Mouse (Mus musculus): ENCODE results near the gene Vmn1r231. TPM values are rescaled to one million over a fixed set of nuclear protein-coding genes. Genes with fewer than 3 reads are reported as not detected.

Gene Vmn1r231
- total RNA-seq (2021): not detected
- long read RNA-seq, experiment 1: 0 reads
- long read RNA-seq, experiment 2: 0 reads

GRCm38 (mm10) chr17:20904991-20905390, at the start of gene Vmn1r231:
Gene Vmn1r231, minus strand, starts transcription at chr17:20905091.
- DNase-seq (ENCODE audit: low spot score in 2 of 2): no peak

- no peak for DNase-seq (ENCODE audit: low spot score in 2 of 2)
These were observed 41.7 kb upstream of the Vmn1r231 start for GRCm38 (mm10) chr17:20946636-20947035.

- no peak for DNase-seq (ENCODE audit: low spot score in 2 of 2)
These were observed 41.2 kb upstream of the Vmn1r231 start for GRCm38 (mm10) chr17:20946026-20946565.

- peak; percentile 94 to 97 for DNase-seq (ENCODE audit: low spot score in 2 of 2)
These were observed 40.3 kb upstream of the Vmn1r231 start, which contains the start of gene Ppp2r1a for GRCm38 (mm10) chr17:20944985-20945891. Gene Ppp2r1a, plus strand, starts transcription at chr17:20945311.

- no peak for DNase-seq (ENCODE audit: low spot score in 2 of 2)
These were observed 39.3 kb upstream of the Vmn1r231 start for GRCm38 (mm10) chr17:20944226-20944625.

GRCm38 (mm10) chr17:20919614-20920013, 14.7 kb upstream of the Vmn1r231 start, which contains the start of gene Vmn1r232:
Gene Vmn1r232, minus strand, starts transcription at chr17:20919714.
- no peak for DNase-seq (ENCODE audit: low spot score in 2 of 2)

- DNase-seq (ENCODE audit: low spot score in 2 of 2): no peak
These were observed 64.7 kb downstream of the Vmn1r231 start, which contains the start of gene Vmn1r230 for GRCm38 (mm10) chr17:20840144-20840543. Gene Vmn1r230, plus strand, starts transcription at chr17:20840444.

Other genes starting within 250 kb of the Vmn1r231 start
- gene Vmn1r226, start 222.2 kb downstream of the Vmn1r231 start, total RNA-seq (2021): not detected
- gene Vmn1r227, start 175.2 kb downstream of the Vmn1r231 start, total RNA-seq (2021): not detected
- not detected for gene Vmn1r228, start 118.9 kb downstream of the Vmn1r231 start, total RNA-seq (2021)
- not detected for gene Vmn1r229, start 93.5 kb downstream of the Vmn1r231 start, total RNA-seq (2021)
- not detected for gene Vmn1r230, start 64.6 kb downstream of the Vmn1r231 start, total RNA-seq (2021)
- not detected for gene Vmn1r232, start 14.6 kb upstream of the Vmn1r231 start, total RNA-seq (2021)
- 100 to 1,000 TPM; 222 to 330 TPM for gene Ppp2r1a, start 40.2 kb upstream of the Vmn1r231 start, total RNA-seq (2021)
- not detected for gene Vmn1r233, start 91.4 kb upstream of the Vmn1r231 start, total RNA-seq (2021)
- 10 to 100 TPM; 14.5 to 16.9 TPM for gene Zfp160, start 103.8 kb upstream of the Vmn1r231 start, total RNA-seq (2021)